Mouse (Mus musculus) megakaryocyte-erythroid progenitor cell, adult 5-6 weeks (primary cell): ENCODE results near the gene Dnajb5. TPM values are rescaled to one million over a fixed set of nuclear protein-coding genes. Genes with fewer than 3 reads are reported as not detected.

ENCODE experiments used
- ATAC-seq: replicated peaks from 2 replicates; pipeline ENCODE4 v1.8.0; 2016; ENCODE audit warnings: mild to moderate bottlenecking, inconsistent platforms; ENCODE audit not compliant: severe bottlenecking, poor library complexity, low FRiP score, low TSS enrichment
- total RNA-seq, 2 experiments: library from RNA; stranded (forward) in 1 of 2; stranded (reverse) in 1 of 2; fragments of 200-1000, 215-1000 nt in 1 of 2; fragments of >200 nt in 1 of 2; fragmentation: Nextera tagmentation in 1 of 2; gene quantifications; 2 replicates each; pipeline ENCODE4 v1.2.3; 2014 to 2017

Gene Dnajb5
- total RNA-seq, 2 experiments from 2014 or later: 0.09 to 2.2 TPM

DNA sequence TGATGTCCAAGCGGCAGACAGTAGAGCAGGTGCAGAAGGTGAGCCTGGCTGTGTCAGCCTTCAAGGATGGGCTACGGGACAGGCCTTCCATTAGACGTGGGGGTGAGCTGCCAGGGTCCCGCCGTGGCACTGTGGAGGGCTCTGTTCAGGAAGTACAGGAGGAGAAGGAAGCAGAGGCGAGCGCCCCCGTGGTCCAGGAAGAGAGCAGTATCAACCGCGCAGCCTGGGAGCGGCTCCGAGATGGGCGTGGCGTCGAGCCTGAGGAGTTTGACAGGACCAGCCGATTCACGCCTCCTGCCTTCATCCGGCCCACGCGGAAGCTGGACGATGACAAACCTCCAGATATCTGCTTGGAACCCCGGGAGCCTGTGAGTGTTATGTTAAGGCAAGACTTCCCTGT is 16.0 kb upstream of the Dnajb5 start:
- peak; percentile 93 for ATAC-seq

DNA sequence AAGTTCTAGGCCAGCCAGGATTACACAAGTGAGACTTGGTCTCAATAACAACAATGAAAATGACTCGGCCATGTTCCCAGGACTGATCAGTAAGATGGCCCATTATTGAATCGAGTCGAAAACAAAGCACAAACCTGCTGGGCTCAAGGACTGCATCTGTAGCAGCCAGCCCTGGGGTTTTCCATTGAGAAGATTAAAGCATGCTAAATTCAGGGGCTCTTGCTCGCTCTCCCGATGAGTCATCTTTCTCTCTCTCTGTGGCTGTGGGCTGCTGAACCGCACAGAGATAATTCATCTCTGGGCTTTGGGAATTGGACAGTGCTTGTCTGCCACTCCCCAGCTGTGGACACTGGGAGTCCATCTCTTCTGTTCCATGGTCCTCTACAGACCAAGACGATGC is 8.2 kb upstream of the Dnajb5 start:
- ATAC-seq: no peak

DNA sequence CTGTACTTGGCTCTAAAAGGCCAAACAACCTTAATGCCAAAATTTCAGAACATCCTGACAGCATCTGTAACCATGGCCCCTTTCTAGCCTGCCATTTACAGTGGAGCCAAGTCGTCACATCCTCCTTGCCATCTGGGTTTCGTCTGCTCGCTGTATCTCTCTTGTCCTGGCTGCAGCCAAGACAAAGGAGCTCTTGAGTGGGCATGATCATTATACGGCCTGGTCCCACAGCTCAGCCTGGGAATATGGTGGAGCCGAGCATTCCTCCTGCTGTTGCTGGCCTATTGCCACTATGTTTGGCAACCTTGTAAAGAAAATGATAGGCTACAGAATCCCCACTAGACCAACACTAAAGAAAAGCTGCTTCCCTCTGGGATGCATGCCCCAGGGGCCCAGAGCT is 6.3 kb upstream of the Dnajb5 start:
- ATAC-seq: no peak

DNA sequence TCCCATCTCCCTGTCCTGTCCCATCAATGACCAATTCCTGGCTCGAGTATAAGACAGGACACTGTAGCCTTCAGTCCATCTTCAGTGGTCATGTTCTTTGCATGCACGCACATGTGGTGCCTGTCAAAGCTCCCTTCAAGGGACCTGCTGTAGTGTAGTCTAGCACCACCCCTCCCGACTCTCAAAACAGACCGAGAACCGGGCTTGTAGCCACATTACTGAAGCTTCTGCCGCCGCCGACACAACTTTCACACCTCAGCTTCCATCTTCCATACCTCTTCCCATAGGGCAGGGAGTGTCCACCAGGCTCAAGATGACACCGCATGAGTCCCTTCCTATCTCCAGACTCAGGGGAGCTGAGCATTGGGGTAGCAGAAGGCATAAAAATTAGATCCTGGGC is 5.4 kb upstream of the Dnajb5 start:
- no peak for ATAC-seq

DNA sequence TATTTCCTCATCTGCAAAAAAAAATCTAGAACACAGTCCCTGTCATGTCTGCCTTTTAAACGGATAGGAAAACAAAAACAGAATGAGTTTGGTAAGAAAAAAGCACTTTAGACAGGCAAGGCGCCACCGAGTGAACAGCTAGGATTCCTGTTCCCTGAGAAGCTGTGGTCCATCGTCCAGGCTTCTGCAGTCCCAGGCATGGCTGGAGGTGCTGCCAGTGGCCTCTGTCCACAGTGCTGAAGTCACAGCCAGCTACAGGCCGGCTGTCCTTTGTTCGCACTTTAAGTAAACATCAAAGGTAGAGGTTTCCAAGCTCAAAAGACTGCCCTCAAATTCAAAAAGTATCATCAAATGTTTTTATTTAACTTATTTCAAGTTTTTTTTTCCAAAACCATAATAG is 4.6 kb upstream of the Dnajb5 start:
- no peak for ATAC-seq

DNA sequence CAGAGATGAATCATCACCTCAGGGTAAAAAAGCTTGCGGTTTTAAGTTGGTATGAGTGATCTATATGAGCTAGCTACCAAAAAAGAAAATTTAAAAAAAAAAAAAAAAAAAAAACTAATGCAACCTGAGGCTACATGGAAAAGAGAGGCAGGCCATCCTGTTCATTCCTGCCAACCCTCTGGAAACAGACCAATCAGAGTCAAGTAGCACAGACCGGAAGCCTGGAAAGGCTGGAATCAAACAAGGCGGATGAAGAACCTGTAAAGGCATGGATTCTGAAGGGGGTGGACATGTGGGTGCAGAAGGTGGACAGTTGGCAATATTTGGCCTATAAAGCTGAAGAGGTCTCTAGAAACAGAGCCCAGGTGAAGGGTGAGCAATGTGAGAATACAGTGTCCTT is 4.2 kb upstream of the Dnajb5 start:
- no peak for ATAC-seq

DNA sequence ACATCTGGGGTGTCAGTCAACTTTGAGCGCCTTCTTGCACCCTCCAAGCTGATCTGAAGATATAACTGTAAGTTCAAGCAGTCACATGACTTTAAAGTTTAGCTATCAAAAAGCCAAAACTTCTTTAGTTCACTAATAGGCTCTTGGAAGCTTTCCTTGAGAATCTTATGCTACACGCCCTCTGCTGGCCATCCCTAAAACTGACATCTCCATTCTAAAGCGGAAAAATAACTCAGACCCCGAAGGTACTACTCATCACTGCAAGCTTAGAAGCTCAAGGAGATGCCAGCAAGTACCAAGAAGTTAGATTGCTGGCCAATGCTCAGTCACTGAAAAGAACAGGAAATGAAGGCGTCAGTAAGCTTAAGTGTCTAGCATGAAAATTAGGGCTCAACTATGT is 3.7 kb upstream of the Dnajb5 start:
- no peak for ATAC-seq

DNA sequence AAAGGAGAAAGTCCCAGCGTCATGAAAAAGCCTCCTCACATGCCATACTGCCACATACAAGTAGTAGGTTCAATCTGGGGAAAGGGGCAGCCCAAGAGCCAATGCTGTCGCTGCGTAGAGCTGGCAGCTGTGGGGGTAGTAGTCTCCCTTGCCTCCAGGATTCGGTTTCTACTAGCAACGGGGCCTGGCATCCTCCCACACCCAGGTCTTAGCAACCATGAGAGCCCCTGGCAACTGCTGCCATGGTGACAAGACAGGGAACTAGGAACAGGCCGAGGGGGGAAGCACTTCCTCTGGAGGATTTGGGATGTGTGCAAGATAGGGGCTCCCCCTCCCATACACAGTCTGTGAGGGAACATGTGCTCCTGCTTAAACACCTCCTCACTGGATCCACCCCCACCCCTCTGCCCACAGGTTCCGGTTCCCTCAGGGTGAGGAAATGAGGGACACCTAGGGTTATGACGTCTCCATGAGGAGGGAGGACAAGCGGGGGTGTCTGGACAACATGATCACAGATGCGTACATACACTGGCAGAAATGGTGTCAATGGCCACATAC is 2.8 kb upstream of the Dnajb5 start:
- no peak for ATAC-seq

DNA sequence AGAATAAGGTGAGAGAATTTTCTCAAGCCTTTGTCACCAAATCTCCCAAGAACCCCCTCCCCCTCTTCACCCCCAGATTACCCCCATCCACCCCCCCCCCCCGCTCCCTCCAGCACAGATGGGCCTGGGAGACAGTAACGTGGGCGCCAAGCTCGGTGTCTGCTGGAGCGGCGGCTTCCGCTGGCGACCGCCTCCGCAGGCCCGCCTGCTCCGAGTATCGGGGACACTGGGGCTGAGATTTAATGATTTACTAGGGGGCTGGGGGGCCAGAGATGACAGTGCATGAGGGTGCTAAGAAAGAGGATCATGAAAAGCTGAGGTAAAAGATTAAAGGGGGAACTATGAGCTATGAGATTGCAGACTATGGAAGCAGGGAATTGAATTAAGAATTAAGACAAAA is 1.1 kb upstream of the Dnajb5 start:
- ATAC-seq: no peak

DNA sequence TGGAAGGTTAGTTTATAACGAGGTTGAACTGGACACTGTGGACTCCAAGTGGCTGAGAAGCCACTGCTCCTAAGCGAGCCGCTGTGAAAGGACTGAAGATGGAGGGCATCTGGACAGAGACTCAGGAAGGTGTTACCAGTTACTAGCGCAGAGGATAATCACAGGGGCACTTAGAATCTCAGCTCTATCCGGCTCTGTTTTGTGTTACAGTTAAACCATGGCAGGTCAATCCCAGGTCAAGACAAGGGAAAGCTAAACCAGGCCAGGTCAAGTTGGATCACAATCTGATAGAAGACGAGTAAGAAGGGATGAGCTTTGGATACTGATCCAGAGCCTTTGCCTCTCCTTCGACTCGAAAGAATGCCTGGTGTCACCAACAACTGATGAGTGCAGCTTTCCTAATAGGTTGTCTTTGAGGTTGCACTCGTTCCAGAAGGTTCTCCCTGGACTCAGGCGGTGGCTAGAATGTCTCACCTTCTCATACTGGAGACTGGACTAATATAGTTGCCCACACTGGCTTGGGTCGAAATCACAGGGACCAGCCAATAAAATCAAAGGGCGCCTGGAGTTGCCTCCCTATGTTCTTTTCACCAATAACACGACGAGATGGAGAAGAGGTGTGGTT is 451 bp upstream of the Dnajb5 start:
- 0 out of 2 replicates have a peak, but pooled peaks have one; percentile 2 for ATAC-seq

DNA sequence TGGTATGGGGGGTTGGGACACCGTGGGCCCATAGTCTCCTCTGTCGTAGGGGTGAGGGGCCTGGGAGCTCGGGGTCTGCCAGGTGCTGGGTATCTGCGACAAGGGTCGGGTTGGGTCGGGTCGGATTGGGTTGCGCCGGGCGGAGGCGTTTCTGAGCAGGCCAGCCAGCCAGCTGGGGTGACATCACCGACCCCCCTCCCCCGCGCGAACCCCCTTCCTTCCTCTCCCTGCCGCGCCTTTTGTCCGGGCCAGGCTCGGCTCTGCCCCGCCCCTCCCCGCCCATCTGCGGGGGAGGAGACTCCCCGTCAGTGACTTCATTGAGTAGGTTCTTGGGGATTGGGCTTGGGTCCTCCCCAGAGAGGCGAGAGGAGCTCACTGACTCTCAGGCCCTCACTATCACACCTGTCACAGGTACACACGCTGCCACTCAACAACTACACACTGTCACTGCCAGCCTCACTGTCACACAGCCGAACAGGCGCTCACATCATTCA is 498 bp downstream of the Dnajb5 start:
- ATAC-seq: no peak

DNA sequence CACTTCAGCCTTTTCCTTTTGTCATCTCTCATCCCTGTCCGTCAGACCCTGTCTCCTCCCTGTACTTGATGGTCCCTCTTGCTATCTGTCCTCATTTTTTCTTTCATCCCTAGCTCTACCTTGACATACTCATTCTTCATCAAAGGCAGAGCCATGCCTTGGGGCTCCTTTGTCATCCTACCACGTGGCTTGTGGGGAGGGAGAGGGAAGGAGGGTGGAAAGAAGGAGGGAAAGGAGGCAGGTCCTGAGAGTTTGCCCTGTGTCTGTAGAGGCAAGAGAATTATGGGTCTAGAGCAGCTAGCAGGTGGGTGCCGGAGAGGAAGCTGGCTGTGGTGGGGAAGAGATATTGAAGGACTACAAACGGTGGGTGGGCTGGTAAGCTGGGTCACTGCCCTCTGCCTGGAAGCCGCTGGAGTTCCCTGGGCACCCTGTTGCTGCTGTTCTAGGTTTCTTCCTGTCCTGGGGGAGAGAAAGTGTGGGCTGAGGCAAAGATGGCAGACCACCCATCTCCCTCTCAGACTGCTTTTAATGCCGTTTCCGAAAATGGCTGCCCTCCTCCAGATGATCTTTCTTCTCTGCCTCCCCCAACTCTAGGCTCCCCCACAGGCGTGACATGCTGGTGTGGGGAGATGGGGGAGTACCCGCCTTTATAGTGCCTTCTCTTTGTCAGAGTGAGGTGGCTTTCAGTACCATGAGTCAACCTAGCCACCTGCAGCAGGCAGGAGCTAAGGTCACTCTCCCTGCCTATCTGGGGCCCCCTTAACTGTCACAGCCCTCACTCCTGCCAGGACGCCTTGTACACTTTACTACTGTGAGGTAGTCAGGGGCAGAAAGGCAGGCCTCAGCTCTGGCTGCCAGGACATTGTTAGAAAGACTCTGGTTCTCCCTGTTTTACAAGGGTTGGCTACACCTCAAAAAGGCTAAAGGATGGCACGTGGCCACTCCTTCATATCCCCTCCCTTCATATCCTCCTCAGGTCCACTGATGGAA is 1.9 kb downstream of the Dnajb5 start:
- ATAC-seq: no peak

DNA sequence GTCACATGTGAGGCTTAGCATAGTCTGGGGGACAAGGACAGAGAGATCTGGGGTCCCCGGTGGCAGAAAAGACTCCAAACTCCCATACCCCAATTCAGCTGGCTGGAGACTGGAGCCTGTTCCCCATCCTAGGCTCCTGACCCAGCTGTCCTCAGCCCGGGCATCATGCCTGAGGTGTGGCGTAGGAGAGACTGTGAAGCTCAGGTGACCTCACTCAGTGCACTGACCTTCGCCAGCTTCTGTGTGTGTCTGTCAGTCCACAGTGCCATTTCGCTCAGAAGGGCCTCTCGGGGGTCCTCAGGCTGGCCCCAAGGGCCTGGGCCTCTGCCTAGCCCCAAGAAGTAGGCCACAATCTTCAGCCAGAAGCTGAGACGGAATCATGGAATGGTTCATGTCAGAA is 2.9 kb downstream of the Dnajb5 start:
- ATAC-seq: no peak

DNA sequence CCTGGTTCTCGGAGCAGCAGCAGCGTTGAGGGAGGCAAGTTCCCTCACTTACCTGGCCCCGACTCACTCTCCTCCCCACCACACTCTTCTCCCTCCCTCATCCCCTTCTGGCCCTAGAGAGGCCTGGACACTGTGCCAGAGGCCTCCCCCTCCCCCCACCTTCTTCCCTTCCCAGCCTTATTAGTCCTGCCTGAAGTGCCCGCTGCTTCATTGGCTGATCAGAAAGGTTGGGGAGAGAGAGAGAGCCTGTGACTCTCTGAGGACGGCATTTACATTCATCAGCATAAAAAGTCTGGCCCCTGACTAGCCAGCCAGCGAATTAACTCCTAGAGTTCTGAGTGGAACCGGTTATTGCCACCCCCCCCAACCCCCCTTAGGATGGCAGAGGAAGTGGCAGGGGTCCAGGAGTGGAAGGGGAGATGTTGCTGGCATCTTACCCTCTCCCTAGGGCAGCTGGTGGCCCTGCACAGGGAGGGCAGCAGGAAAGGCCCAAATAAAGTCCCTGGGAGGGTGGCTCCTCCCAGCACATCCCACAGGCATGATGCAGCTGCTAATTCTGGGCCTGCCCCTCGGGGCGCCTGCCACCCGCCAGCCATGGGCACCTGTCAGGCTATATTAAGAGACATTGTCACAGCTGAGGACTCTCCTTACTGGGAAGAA is 4.0 kb downstream of the Dnajb5 start:
- no peak for ATAC-seq

DNA sequence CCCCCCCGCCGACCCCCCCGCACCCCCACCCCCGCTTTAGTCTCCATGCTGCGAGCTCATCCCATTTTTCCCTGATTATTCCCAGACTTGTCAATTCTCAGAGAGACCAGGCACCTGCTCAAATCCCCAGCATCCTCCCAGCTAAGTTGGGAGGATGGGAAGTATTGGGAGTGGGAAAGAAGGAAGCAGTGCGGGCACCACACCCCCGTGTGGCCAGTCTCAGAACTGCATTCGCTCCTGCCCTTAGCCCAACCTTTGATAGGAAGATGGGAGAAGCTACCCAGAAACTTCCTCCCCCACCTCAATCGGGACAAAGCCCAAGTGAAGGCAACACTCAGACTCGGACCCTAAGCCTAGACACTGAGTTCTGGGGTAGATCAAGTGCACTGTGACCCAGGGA is 4.7 kb downstream of the Dnajb5 start:
- 0 out of 2 replicates have a peak, but pooled peaks have one; percentile 20 for ATAC-seq

DNA sequence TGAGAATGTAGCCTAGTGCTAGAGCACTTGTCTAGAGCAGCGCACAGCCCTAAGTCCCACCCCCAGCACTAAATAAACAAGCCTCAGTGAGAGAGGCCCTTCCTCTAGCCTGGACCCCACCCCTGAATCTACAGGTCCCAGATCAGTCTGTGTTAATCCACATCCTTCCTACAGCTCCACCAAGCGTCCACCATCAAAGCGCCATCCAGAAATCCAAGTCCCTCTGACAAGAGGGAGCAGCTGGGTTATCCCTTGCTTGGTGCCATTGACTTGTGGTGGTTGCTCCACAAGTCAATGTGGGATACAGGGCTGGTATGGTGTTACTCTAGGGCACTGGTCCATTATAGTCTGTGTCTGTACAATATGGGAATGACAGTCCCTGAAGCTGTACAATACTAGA is 5.6 kb downstream of the Dnajb5 start:
- ATAC-seq: no peak

DNA sequence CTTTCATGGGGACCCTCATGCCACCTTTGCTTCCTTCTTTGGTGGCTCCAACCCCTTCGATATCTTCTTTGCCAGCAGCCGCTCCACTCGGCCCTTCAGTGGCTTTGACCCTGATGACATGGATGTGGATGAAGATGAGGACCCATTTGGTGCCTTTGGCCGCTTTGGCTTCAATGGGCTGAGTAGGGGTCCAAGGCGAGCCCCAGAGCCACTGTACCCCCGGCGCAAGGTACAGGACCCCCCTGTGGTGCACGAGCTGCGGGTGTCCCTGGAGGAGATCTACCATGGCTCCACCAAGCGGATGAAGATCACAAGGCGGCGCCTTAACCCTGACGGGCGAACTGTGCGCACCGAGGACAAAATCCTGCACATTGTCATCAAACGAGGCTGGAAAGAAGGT is 7.0 kb downstream of the Dnajb5 start:
- no peak for ATAC-seq

DNA sequence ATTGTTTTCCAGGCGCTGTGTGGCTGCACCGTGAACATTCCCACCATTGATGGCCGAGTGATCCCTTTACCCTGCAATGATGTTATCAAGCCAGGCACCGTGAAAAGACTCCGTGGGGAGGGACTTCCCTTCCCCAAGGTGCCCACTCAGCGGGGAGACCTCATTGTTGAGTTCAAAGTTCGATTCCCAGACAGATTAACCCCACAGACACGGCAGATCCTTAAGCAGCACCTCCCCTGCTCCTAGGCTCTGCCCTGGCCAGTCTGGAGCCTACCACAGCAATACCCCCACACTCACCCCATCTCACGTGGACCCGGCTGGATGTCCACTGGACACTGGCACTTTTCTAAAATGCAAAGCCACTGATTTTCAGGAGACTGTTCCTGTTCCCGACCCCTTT is 7.7 kb downstream of the Dnajb5 start:
- no peak for ATAC-seq

DNA sequence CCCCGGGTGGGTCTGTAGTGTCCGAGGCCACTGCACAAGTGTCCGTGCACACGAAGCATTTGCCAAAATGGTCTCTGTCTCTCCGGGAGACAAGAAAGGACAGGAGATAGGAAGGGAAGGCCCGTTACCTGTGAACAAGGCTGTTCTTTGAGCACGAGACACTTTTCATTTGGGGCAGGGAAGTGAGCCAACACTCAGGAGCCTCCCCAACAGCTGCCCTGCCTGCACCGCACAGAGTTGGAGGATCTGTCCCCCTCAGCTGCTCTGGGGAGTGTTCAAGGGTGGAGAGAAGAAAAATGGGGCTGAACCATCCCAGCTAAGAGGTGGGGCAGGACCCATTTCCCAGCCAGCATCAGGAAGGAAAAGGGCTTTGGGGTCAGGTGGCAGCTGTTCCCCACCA is 8.4 kb downstream of the Dnajb5 start:
- ATAC-seq: no peak

DNA sequence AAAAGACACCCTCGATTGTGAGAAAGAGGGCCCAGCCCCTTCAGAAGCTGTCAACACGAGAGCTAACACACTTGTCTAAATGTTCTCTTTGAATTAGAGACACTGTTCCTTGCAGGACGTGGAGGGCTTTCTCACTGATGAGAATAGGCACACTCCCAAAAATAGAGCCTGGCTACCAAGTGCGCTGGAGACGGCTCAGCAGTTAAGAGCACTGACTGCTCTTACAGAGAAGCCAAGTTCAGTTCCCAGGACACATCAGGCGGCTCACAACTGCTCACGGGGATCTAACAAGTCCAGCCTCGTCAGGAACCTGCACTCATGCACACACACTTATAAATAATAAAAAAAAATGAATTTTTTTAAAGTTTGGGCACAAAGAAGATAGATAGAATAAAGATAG is 9.3 kb downstream of the Dnajb5 start:
- ATAC-seq: no peak
